Mouse (Mus musculus) cerebellum, adult 11 months (tissue): ENCODE data around the gene Cdc6.
"Not testable (repeated sequence)": the region's sequence is repeated elsewhere in the genome, so short reads cannot be mapped to it uniquely, and the experiment has no call there.

Experiments
- DNase-seq: peaks from one replicate; pipeline ENCODE4 v3.0.0; 2022

Gene Cdc6

DNA sequence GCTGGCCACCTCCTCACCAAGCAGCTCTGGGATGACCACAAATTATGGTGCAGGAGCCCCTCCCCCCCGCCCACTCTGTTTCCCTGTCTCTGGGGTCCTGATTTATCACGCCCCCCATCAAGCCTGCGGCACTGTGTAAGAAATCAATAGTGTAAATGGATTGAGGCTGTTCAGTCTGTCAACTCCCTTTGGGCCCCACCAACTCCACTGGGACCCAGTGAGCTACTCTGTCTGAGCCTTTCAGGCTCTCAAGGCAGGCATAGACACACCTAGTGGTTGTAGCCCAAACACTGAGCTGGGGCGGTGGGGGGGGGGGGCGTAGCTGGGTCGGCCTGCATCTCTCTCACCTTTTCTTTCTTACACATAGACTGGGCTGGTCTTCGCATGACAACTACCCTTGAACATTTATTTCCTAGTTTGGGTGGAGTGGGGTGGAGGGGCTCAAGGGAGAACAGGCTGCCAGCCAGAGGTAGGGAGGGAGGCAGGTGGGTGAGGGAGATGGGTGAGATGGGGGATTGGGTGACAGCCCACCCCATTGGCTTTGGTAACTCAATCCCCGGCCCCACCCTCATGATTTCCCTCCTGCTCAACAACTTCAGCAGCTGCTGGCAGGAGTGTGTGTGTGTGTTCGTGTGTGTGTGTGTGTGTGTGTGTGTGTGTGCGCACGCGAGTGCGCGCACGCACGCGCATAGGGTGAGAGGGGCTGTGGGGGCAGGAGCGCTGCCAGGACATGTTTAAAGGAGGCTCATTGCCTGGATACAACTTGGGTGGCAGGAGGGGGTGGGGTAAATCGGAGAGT, 24.9 kb downstream of the Cdc6 start:
- no peak for DNase-seq

DNA sequence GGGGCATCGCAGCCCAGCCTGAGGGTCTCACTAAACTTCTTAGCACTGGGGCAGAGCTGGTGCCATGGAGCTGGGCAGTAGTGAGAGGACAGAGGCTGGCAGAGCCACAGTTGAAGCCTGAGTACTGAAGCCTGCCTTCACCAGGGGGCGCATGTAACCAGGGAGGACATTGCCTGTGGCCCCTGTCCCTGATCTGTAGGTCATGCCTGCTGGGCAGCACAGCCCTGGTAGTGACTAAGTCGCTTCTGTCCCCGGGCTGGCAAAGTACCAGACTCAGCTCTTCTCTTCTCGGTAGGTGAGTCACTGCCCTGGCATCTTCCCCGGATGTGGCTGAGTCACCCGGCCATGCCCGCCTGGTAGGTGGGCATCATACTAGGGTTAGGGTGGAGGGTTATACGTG, 25.6 kb downstream of the Cdc6 start:
- DNase-seq = peak; percentile 86

DNA sequence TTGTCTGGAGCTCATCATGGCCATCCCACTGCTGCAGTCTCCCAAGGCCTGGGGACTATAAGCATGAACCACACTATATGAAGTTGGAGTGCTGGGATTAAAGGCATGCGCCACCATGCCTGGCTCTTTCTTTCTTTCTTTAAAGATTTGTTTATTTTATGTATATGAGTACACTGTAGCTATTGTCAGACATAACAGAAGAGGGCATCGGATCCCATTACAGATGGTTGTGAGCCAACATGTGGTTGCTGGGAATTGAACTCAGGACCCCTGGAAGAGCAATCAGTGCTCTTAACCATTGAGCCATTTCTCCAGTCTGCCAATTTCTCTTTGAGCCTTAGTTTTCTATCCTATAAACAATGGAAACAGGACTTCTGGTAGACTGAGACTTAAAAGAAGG, 26.2 kb downstream of the Cdc6 start:
- DNase-seq = not testable (repeated sequence)

DNA sequence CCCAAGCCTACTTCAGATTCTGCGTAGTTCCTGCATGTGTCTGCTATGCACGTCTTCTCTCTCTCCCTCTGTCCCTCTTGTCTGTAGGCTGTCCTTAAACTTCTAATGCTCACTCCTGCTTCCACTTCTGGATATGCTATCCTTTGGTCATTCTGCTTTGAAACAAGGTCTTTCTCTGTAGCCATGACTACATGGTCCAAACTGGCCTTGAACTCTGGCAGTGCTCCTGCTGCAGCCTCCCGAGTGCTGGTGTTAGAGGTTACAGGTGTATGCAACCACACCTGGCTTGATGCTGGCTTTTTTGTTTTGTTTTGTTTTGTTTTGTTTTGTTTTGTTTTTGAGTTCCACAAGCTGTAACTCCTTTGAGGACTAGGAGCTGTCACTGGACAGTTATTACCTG, 26.8 kb downstream of the Cdc6 start:
- no peak for DNase-seq

DNA sequence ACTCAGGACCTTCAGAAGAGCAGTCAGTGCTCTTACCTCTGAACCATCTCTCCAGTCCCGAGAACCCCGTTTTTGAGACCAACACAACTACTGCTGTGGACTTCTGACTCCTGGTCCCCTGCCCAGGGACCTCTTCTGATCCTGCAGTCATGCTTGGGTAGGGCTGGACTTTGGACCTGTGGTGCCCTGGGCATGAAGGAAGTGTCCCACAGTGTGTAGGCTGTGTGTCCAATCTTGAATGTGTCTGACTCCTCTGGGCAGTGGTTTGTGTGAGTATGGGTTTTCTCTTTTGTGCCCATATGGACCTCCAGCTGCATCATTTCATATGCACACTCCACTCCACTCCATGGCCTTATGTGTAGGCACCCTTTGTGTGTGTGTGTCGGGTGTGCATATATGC, 27.5 kb downstream of the Cdc6 start:
- DNase-seq = no peak

DNA sequence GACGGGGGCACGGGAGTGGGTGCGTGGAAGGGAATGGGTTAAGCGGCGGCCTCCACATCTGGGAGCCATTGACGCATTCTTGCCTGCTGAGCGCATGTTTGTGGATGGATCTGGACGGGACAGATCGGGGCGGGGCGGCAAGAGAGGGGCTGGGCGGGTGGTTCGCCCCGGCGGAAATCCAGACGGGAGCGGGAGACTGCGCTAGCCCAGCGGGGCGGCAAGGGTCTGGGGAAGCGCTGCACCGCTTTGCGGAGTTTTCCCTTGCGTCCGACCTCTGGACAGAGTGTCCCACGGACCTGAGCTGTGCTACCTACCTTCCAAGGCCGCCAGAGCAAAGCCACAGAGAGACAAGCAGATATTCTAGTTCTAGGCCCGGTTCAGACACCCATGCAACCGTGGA, 28.6 kb downstream of the Cdc6 start:
- no peak for DNase-seq

DNA sequence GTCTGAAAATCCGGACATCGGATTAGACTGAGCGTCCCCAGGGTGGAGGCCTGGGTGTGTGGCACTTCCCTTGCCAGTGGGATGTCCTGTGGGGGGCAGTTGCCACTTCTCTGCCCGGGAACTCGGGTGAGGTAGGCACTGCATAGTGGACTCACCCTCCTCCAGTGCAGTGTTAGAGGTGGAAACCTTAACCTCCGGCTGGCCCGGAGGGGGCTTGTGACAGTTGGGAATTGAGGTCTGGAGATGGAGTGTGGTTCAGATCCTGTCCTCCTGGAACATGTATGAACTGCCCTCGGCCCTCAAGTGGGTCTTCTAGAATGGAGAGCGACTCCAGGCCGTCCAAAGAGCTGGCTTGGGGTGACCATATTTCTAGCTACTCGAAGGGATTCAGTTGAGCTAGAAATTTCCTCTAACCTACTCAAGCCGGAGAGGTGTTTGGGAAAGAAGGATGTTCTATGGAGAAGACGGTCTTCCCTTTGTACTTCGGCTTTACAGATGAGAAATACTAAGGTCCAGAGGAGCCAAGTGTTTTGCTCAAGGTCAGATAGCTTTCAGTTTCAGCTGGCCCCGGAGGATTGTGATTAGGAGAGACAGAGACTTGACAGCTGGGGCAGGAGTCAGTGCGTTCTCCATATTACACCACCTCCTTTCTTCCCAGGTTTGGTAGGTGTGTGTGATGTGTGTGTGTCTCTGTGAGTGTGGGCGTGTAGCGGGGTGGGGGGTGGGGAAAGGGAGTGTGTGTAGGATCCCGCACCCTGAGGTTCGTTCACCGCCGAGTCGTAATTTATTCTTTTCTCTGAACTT, 29.2 kb downstream of the Cdc6 start:
- no peak for DNase-seq

DNA sequence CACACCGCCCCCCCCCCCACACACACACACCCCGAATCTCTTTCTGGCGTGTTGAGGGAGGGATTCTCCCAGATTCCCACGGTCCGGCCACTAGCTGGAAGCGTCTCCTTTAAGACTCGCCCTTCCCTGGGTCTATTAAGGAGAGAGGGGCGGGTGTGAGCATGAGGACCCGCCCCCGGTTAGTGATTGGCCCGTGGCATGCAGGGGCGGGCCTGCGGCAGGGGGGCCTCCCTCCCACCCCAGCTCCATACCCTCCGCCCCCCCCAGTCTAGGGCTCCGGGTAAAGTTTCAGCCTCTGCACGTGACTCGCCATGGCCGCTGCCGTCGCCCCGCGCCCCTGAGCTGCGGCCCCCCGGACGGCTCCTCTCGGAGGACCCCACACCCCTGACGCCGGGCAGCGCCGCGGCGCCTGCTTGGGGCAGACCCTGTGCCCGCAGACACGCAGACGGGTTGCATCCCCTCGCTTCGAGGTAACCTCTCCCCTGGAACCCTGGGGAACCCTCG, 29.9 kb downstream of the Cdc6 start:
- DNase-seq = peak; percentile 71

DNA sequence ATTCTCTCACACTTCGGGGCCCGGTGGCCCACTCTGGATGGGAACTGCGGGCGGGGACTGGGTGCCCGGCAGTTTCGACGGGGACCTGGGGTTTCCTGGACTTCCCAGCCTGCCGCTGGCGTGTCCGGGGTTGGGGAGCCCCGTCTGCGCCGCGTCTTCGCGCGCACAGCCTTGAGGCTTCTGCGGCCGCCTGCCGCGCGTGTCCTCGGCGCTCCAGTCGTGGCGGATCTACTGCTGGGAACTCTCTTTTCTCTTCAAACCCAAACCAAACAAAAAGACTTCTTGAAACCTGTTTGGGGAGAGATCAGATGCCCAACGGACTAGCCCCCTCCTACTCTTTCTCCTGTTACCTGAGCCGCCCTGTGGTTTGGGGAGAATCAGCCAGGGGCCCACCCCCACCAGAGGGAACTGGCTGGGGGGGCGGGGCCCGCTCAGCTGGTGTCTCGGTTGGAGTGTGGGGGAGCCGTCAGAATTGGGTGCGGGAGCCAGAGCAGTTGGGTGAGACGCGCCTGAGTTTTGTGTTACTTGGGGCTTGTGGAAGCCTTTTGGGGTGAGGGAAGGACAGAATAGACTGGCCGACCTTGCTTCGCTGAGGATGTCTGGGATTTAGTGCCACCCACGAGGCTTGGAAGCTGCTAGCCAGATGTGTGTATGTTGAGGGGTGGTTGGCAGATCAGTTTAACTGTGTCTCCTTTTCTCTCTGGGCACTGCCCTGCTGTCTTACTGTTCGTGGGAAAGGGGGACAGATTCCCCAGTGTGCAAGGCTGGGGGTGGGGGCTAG, 30.5 kb downstream of the Cdc6 start:
- DNase-seq = no peak

DNA sequence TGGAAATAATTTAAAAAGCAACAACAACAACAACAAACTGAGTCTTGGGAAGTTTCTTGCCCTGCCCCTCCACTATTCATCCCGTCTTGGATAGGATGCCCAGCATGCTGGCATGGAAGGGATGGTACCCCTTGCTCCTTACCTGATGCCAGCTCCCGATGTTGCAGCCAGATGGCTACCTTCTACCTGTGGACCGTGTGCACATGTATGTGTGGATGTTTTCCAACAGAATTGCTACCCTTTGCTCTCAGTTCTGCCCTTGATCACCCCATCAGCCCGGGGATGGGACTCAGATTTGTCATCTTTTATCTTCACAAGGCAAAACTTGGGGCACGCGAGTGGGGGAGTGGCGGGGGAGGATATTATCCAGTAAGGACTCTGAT, 31.1 kb downstream of the Cdc6 start:
- DNase-seq = no peak

DNA sequence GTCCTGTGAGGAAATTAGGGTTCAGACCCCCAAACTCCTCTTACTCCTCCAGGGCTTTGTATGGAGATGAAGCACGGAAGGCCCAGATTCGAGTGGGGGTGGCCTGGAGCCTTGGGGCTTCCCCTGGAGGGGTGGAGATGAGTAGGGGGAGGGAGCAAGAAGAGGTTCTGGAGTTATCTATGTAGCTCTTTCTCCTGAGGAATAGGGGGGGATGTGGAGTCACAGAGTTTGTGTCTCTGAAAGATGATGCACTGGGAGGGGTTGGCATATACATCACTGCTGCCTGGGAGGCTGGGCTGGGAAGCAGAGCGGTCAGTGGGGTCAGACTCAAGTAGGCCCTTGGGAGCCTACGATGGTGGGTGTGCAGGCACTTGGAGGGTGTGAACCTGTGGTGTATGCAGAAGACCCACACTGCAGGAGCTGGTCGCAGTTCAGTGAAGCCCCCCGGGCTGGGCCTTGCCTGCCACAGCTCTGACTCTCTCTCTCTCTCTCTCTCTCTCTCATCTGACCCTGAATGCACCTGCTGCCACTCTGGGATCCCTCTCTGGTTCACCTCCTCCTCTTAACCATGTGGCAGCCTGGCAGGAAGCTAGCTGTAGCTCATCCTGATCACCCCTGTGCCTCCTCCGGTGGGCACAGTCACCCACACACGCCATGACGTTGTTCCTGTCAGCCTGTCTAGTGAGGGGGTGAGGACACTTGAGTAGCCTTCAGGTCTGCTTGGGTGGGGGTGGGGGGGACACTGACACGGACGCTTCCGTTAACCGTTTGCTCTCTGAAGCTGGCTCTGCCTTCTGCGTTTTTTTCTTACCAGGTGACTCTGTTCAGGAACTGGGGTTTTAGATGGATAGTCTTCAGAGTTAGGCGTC, 31.7 kb downstream of the Cdc6 start:
- no peak for DNase-seq

DNA sequence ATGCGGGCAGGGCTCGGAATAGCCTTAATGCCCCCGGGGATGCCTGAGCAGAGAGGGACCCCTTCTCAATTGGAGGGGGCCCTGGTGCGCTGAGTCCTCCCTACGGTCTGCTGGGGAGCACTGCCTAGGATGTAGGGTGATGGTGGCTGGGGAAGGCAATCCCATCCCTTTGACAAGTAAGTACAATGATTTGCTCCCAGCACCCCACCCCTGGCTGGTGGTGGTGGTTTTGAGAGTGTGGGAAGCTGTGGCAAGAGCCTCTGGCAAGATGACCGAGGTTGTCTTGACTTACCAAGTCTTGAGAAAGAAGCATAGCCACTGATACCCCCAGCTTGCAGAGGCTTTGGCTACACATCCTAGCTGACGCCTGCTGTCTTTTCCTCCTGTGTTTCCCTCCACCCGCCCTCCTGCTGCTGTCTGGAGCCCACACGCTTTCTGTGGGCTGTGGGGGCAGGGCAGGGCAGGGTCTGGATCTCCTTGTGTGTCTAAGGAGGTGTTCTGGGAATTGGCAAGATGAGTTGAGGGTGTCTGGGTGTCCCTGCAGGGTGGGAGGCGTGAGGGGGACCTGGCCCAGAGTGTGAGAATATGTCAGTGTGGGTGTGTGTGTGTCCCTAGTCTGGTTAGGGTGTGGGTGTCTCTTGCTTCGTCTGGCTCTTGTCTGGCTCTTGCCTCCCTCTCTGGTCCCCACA, 32.5 kb downstream of the Cdc6 start:
- peak; percentile 47 for DNase-seq

DNA sequence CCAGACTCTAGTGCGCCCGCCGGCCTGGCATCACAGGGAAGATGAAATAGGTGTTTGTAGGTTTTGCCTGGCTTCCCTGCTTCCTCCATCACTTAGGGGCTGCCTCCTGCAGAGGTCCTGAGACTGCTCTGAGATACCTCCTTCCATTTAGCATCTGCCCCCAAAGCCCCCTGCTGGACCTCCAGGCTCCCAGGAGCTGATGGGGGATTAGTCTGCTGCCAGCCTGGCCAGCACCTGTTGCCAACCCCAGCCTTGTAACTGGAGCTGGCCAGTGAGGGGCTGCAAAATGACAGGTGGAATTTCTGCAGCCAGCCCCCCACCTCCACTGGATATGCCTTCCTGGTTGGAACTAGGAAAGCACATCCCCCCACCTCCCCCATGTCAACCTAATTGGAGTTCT, 33.2 kb downstream of the Cdc6 start:
- no peak for DNase-seq

DNA sequence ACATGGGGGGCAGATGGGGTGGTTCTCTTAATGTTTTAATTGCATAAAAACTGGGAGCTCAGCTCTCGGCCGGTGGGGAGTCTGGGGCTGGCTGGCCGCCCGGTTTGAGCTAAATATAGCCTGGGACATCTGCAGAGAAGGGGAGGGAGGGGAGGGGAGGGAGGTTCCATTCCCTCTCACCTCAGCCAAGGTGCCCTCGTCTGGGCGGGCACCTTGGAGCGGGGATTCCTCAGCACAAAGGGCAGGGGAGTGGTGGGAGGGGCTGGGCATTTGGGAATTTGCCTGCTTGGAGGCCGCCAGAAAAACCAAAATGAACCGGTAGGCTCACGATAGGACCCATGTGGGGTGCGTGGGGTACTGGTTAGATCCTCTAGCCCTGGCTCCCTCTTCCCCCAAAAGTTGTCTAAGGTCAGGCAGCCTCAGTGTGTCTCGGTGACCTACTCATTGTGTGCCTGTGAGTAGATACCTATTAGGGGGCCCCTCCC, 33.8 kb downstream of the Cdc6 start:
- peak; percentile 79 for DNase-seq

DNA sequence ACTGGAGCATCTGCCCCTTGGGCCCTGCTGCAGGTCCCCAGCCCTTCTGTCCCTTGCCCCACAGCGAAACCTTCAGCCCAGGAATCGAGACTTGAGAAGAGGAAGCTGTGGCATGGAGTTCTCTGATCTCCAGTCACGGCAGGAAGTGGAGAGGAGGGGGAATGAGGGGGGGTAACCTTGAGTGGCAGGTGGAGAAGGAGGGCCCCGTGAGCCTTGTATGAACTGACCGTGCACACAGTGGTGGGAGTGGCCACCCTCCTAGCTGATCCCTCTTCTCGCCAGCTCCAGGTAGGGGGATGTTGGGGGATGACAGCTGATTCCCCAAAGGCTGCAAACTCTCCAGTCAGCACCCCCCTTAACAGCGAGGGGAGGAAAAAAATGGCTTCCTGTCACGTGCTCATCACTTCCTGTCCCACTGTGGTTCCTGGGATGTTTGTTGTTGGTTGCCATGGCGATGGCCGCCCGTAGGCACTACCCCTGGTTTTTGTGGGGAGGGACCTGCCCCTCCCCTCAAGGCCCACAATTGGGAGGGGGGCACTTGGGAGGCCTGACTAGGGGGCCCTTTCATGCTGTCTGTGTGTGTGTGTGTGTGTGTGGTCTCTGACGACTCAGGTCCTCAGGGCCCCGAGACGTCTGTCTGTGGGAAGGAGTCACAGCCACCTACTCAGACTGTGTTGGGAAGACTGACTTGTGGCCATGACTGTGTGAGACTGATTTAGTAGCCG, 34.4 kb downstream of the Cdc6 start:
- DNase-seq = peak; percentile 46

DNA sequence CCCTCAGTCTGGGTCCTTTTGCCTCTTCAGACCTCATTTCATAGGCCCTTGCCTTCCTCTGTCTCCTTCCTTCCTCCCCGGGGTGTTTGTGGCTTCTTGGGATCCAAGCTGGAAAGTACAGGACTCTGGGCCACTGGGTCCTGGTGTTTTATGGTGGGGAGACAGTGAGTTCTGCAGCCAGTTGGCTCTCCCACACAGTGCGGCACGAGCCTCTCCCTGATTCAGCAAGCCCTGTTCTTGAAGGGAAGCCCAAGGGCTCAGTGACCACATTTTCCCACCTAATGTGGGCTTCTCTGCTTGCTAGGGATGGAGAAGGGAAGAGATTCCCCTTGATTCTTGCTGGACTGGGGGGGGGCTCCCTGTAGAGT, 34.9 kb downstream of the Cdc6 start:
- no peak for DNase-seq

DNA sequence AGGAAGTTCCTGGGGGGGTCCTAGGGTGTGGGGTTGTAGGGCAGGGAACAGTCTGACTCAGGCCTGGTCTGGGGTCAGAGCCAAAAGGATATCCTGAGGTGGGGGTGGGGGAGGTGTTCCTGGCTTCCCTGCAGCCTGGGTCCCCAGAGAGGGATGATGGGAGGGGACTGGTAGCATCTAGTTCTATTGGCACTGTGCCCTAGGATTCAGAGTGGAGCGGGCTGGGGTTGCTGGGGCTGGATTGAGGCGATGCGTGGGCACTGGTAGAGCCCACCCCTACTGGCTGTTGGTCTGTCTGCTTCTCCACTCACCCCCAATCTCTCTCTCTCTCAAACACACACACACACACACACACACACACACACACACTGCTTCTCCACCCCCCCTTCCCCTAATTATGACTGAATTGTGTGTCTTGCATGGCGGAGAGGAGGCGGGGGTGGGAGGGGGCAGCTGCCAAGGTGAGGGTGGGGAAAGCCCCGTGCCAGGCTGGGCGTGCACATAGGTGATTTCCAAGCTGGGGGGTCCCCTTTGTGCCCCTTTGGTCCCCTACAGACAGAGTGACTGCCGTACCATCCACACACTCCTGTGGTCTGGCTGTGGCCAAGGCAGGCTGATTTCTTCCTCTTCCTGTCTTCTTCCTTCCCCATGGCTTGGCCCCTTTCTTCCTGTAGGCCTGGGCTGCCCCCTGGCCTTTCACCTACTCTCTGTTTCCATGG, 35.5 kb downstream of the Cdc6 start:
- no peak for DNase-seq

DNA sequence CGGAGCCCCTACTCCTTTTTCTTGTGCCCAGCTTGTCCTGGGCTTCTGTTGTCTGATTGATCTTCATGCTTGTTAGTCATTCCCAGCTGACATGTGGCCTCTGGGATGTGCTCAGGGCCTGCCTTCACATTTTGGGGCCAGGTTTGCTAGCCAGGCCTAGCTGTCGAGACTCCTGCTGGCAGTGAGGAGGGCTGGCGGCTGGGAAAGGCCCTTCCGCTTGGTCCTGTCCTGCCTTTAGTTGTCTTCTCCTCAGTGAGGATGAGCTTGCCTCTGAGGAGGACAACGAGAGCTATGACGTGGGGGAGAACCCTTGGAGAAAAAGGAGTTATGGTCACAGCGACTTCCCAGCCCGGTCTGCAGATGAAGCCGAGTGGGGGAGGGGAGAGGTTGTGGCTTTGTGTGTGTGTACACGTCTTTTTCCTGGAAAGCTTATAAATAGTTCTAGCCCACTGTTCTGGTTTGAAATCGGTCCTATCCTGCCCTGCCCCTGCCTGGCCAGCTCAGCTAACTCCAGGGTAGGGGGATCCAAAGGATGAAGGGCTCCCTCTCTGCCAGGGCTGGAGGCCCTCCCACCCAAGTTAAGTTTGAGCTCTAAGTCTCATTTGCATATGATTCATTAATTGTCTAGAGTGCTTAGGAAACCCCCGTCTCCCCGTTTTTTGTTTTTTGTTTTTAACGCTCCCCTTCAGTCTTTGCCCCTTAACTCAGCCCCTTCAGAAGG, 36.3 kb downstream of the Cdc6 start:
- no peak for DNase-seq

DNA sequence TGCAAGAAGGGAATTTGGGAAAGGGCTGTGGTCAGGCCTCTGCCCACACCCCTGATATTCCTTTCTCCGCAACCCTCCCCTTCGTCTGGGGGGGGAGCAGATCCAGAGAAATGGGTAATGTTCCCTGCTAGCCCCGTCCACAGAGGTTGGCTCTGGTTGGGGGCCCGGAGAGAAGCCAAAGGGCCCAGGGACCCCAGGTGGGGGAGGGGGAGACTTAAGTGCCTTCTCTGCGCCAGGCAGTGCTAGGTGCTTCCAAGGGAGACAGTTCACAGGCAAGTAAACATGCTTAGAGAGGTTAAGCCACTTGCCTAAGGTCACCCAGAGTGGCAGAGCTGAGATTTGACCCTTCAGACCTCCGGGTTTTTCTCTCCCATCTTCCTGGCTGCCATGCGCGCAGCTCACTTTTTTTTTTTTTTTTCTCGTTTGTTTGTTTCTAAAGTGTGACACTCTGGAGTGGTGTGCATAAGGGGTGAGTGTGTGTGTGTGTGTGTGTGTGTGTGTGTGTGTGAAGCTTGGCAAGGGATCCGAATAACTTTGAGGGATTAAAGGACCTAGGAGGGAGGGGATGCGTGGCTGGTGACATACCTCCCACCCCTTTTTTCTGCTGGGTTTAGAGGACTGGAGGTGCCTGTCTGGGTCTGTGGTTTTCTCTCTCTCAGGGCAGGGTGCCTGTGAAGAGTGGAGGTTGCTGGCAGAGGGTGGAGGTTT, 37.5 kb downstream of the Cdc6 start:
- no peak for DNase-seq
